Mouse (Mus musculus) heart, postnatal 0 days (tissue): ENCODE measurements around the gene Myl3.

Experiments used
- CTCF ChIP-seq: IDR thresholded peaks from 2 replicates; pipeline ENCODE4 v1.5.1; 2016; ENCODE audit warnings: antibody characterized with exemption, control low read depth, low read depth
- EP300 ChIP-seq: IDR thresholded peaks from 2 replicates; pipeline ENCODE4 v1.6.1; 2016; ENCODE audit warnings: antibody characterized with exemption, low read depth

DNA sequence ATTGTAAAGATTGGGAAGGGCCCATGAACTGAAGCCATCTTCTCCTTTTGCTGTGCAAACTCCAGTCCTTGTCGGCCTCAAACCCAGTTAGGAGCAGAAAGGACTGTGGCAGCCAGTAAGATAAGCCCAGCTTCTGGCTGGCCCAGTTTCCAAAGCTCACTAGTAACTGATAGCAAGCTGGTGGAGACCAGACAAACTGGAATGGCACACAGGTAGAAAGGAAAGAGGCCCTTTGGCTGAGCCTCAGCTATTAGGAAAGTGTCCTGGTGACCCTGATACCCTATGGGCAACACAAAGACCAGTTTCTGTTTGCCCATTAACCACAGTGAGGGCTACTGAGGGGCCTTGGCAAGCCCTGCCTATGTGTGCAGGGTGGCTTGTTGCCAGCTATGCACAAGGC, 38.8 kb upstream of the Myl3 start:
- TF ChIP-seq CTCF, result no peak
- no peak for TF ChIP-seq EP300
